ENCODE assay signal across 8 mouse cellular contexts in the genomic region with DNA sequence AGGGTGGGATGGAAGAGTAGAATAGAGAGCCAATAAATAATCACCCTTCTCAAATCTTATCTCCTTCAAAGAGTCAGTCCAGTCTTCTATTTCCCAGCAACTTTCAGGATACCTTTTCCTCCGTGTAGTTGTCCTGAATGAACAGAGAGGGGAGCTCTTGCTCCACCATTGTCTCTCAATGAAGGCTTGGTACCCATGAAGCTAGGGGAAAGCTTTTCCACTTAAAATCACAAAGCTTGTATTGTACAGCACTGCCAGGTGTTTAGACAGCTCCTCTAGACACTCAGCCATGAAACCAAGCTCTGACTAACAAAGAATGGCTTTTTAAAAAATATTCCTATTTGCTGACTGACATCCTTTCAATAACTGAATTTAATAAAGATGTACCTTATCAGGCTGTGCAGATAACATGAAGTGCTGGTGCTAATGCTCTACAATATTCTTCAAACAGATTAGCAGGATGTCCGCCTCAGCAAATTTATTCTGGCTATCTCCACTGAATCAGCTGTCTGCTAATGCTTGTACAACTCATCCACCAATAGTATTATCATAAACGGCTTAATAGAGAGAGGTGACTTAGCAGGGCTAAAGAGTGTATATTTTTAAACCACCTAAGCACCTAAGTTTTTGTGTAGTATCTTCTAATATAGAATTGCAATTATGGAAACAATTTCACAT.
DNase-seq lines count a peak whose midpoint lies in the region; ATAC-seq and TF ChIP-seq lines count a peak whose summit lies in the region.

No protein-coding gene starts in this region.

- TF ChIP-seq CTCF in E14TG2a.4 (conservative IDR thresholded peaks at IDR 0.05; ENCODE audit: low read length), result peak; percentile 56

- no peaks in the 10 kb centered on the region for H3K27me3 ChIP-seq in E14TG2a.4 (ENCODE audit: insufficient read depth, low read length)
- H3K27me3 ChIP-seq in forebrain, embryonic 11.5 days (ENCODE audit: control insufficient read depth, insufficient read depth, low read length), result peaks cover 2% of the 10 kb centered on the region; the same call in 1 of the 2 replicates
- no peaks in the 10 kb centered on the region for H3K27me3 ChIP-seq in limb, embryonic 14.5 days (ENCODE audit: control insufficient read depth, insufficient read depth, low read length)

- H3K4me3 ChIP-seq in E14TG2a.4 (replicated peaks; ENCODE audit: low read length), result no peak overlapping the region
- no peak overlapping the region for H3K4me3 ChIP-seq in forebrain, embryonic 11.5 days (ENCODE audit: low read depth, low read length)
- no peak overlapping the region for H3K4me3 ChIP-seq in limb, embryonic 14.5 days (replicated peaks; ENCODE audit: low read length)

- ATAC-seq in frontal cortex, adult (ENCODE audit: low TSS enrichment), result peak; percentile 100
- peak; percentile 90 for ATAC-seq in forebrain, embryonic 11.5 days (replicated peaks; ENCODE audit: low FRiP score)
- peak; percentile 60; the same call in 1 of the 2 replicates for ATAC-seq in limb, embryonic 14.5 days (ENCODE audit: low FRiP score, low read depth)

- no peaks in the 10 kb centered on the region for H3K36me3 ChIP-seq in E14TG2a.4 (ENCODE audit: insufficient read depth, low read length)
- no peaks in the 10 kb centered on the region for H3K36me3 ChIP-seq in forebrain, embryonic 11.5 days (ENCODE audit: control insufficient read depth, insufficient read depth, low read length)
- H3K36me3 ChIP-seq in limb, embryonic 14.5 days (ENCODE audit: control insufficient read depth, insufficient read depth, low read length), result no peaks in the 10 kb centered on the region

- no peak for TF ChIP-seq POLR2A in limb, embryonic 14.5 days (IDR thresholded peaks at IDR 0.05; ENCODE audit: borderline replicate concordance, extremely low read depth, insufficient read depth, insufficient read length)

- no peak overlapping the region for H3K9ac ChIP-seq in forebrain, embryonic 11.5 days (ENCODE audit: low read length)
- H3K9ac ChIP-seq in limb, embryonic 14.5 days (ENCODE audit: low read depth, low read length, severe bottlenecking), result no peak overlapping the region

- 40% methylated on average over 3 of the region's 3 CpGs for WGBS in forebrain, embryonic 11.5 days
- 60% methylated on average over 3 of the region's 3 CpGs for WGBS in limb, embryonic 14.5 days

- no peaks in the 10 kb centered on the region for H3K9me3 ChIP-seq in E14TG2a.4 (ENCODE audit: low read length)
- no peaks in the 10 kb centered on the region for H3K9me3 ChIP-seq in forebrain, embryonic 11.5 days (ENCODE audit: control insufficient read depth, low read length)
- H3K9me3 ChIP-seq in limb, embryonic 14.5 days (ENCODE audit: control insufficient read depth, low read length), result no peaks in the 10 kb centered on the region

- DNase-seq in frontal cortex, postnatal 14 days (ENCODE audit: low spot score in 2 of 2), result no peak
- DNase-seq in forebrain, embryonic 11.5 days (ENCODE audit: low spot score), result peak; percentile 50
- DNase-seq in limb, embryonic 14.5 days (ENCODE audit: low spot score), result peak; percentile 36
- no peak for DNase-seq in urinary bladder, postnatal 25 days (ENCODE audit: low spot score)
- DNase-seq in cerebellum, adult 11-12 months, result no peak
- DNase-seq in spleen, adult 18-20 months, result no peak

- no peaks in the 10 kb centered on the region for H3K4me1 ChIP-seq in E14TG2a.4 (replicated peaks; ENCODE audit: low read depth, low read length)
- no peaks in the 10 kb centered on the region; the same call in 1 of the 2 replicates for H3K4me1 ChIP-seq in forebrain, embryonic 11.5 days (replicated peaks; ENCODE audit: control insufficient read depth, insufficient read depth, low read length)
- H3K4me1 ChIP-seq in limb, embryonic 14.5 days (ENCODE audit: control insufficient read depth, insufficient read depth, low read length), result no peaks in the 10 kb centered on the region

- H3K27ac ChIP-seq in forebrain, embryonic 11.5 days (ENCODE audit: low read depth, low read length), result no peak overlapping the region
- H3K27ac ChIP-seq in limb, embryonic 14.5 days (replicated peaks; ENCODE audit: low read depth, low read length), result no peak overlapping the region

- no peak overlapping the region for H3K4me2 ChIP-seq in forebrain, embryonic 11.5 days (ENCODE audit: low read depth, low read length, severe bottlenecking)
- H3K4me2 ChIP-seq in limb, embryonic 14.5 days (replicated peaks; ENCODE audit: low read depth, low read length, severe bottlenecking), result no peak overlapping the region

Comparison
In these comparisons a context has a peak if more than half of its experiments do, and no peak if none do; other contexts are left out.
1. DNase-seq: peak in forebrain, embryonic 11.5 days (single experiment) and limb, embryonic 14.5 days (single experiment); none in frontal cortex, postnatal 14 days (0 of 2), urinary bladder, postnatal 25 days (single experiment), cerebellum, adult 11-12 months (single experiment) and spleen, adult 18-20 months (0 of 2).
2. Peak in every context shown above with its lines, with median percentiles within 50 percentile points of each other: ATAC-seq.